Mouse (Mus musculus): ENCODE results near the gene Tnik.

Gene Tnik

DNA sequence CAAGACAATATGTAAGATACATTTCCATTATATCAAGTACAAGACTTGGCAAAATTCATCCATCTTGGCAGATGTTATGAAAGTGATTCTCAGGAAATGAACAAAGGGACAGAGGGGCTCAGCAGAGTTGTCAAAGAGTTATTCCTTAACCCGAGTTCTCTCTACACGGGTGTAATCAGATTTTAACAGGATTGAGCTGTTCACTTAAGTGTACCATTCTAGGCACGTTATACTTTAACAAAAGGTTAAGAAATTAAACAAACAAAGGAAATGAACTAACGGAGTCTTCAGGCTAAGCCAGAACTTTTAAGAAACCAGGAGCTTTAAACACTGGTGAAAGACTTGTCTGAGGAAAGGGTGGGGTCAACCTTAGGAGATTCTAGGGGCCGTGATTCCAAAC lies 458.2 kb downstream of the Tnik start:
- DNase-seq (ENCODE audit: low read depth): no peak

DNA sequence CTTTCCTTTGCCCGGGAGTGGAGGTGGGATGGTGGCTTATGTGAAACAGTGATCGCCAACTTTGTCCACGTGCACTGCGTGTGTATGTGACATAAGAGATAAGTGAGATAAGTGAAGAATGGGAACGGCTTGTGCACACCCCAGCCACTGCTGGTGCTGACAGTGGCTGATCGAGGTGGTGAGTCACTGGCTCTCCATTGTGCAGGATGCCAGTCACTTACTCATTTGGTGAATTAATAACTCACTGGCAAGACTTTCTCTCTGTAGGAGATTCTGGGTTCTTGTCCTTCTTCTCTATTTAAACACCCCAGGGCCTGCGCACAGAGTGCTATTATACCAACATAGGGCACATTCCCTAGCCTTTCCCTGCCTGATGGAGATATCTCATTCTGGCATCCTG lies 458.8 kb downstream of the Tnik start:
- no peak for DNase-seq (ENCODE audit: low read depth)

DNA sequence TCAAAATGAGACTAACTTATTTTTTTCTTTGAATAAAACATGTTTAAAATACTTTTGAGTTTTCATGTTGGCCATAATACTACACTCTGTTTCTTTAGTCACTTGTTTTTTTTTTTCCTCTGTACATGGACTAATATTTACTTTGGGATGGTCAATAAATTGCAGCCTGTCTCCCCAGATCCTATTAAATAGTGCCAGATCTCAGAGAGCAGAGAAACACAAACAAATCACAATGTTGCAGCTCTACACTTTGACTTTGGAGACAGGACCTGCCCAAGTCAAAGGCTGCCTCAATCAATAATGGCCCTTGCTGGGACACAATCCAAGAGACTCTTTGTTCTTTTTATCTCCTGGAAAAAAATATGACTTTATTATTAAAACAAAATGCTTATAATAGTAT lies 459.5 kb downstream of the Tnik start:
- no peak for DNase-seq (ENCODE audit: low read depth)

DNA sequence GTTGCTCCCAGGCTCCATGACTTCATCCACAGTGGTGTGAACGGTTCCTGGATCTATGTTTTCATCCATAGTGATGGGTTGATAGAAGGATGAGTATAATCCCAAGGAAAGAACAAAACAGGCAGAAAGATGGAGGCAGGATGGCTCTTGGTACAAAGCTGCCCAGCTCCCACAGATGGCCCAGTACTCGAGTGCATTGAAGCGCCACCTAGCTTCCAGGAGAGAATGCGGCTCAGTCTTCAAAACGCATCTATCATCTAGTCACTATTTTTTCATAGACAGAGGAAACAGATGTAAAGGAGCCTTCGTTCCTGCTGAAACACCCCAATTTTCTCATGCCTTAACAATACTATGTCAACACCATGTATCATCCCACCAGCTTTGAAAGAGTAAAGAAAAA lies 460.5 kb downstream of the Tnik start:
- no peak for DNase-seq (ENCODE audit: low read depth)

DNA sequence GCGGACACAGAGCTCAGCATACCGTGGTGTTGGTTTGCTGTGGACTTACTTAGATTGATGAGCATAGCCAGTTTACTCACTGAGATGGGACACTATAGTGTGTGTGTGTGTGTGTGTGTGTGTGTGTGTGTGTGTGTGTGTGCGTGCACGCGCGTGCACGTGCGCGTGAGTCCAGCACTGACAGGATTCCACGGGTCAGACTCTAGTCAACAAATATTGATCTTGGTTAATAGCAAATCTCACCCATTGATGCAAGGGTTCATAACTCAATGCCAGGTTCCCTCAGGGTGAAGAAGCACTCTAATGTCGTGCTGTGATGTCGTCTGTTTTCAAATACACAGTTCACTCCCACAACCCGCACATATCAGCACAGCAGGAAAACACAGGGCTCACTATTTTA lies 462.2 kb downstream of the Tnik start:
- no peak for DNase-seq (ENCODE audit: low read depth)
